Mouse (Mus musculus) liver, postnatal 0 days (tissue): ENCODE data around the gene Cwc22.

Experiments used
- CTCF ChIP-seq: sonication (generic); IDR thresholded peaks from 2 replicates; pipeline ENCODE4 v1.5.1; 2016; ENCODE audit warnings: antibody characterized with exemption, low read depth
- EP300 ChIP-seq: IDR thresholded peaks from 2 replicates; pipeline ENCODE4 v1.6.1; 2016; ENCODE audit warnings: antibody characterized with exemption, low read depth, mild to moderate bottlenecking

- TF ChIP-seq CTCF (no peak), EP300 (no peak)
Measured at GRCm38 (mm10) chr2:77979081-77979480, 32.9 kb upstream of the Cwc22 start.
